ENCODE assay signal across 11 mouse cellular contexts in the genomic region with DNA sequence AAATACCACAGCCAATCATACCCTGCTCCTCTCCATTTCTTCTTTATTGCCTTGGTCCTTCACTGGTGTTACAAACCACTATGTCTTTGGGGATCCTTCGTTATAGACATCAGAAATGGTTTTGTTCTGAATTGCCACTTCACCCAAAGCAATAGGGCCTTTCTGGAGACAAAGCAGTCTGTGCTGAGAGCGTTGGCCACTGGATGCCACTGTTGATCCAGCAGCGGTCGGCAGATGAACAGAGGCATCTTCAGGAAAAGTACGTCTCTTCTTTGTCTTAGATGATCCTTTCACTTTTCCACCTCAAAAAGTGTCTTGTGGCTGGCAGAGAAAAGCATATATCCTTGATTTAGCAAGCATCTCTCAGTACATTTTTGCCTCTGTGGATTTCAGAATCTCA.
DNase-seq lines count a peak whose midpoint lies in the region; ATAC-seq and TF ChIP-seq lines count a peak whose summit lies in the region.
"Had no signal": no experiment of that assay in that cellular context is flagged by ENCODE, and none has a peak within 500 bp of the region (broad histone marks: within the 10 kb centered on the region; RNA-seq: fewer than 3 reads in every experiment).

No protein-coding gene starts in this region.

- intact Hi-C loops in left cerebral cortex, postnatal 10 days (cut with DNase I) = loop anchor here (10.0 kb wide), 1 partner anchor 234 kb away; the partner anchor contains the start of gene Aatf

- peaks cover 10% of the 10 kb centered on the region; the same call in 1 of the 2 replicates for H3K36me3 ChIP-seq in heart, postnatal 0 days (replicated peaks; ENCODE audit: control insufficient read depth, insufficient read depth, low read length)
- peaks cover 35% of the 10 kb centered on the region for H3K36me3 ChIP-seq in hindbrain, embryonic 14.5 days (replicated peaks; ENCODE audit: control insufficient read depth, insufficient read depth)
- peaks cover 13% of the 10 kb centered on the region for H3K36me3 ChIP-seq in neural tube, embryonic 15.5 days

- H3K4me2 ChIP-seq in heart, postnatal 0 days (ENCODE audit: low read depth, low read length) = no peak overlapping the region
- no peak overlapping the region for H3K4me2 ChIP-seq in hindbrain, embryonic 14.5 days (replicated peaks)
- no peak overlapping the region for H3K4me2 ChIP-seq in neural tube, embryonic 15.5 days
- H3K4me2 ChIP-seq: embryonic facial prominence, embryonic 12.5 days had no signal

- no peaks in the 10 kb centered on the region for H3K27me3 ChIP-seq in heart, postnatal 0 days (ENCODE audit: control insufficient read depth, insufficient read depth, low read length)
- no peaks in the 10 kb centered on the region for H3K27me3 ChIP-seq in hindbrain, embryonic 14.5 days (ENCODE audit: control insufficient read depth, insufficient read depth, low read length)
- no peaks in the 10 kb centered on the region for H3K27me3 ChIP-seq in neural tube, embryonic 15.5 days (replicated peaks)
- H3K27me3 ChIP-seq: embryonic facial prominence, embryonic 12.5 days had no signal

- H3K9me3 ChIP-seq in heart, postnatal 0 days (replicated peaks; ENCODE audit: control insufficient read depth, low read length) = no peaks in the 10 kb centered on the region
- no peaks in the 10 kb centered on the region for H3K9me3 ChIP-seq in hindbrain, embryonic 14.5 days (ENCODE audit: control insufficient read depth, low read length)
- H3K9me3 ChIP-seq in neural tube, embryonic 15.5 days (replicated peaks) = no peaks in the 10 kb centered on the region
- H3K9me3 ChIP-seq: embryonic facial prominence, embryonic 12.5 days had no signal

- WGBS in heart, postnatal 0 days = 72% methylated on average over 5 of the region's 5 CpGs
- 33% methylated on average over 5 of the region's 5 CpGs for WGBS in hindbrain, embryonic 14.5 days
- 45% methylated on average over 5 of the region's 5 CpGs for WGBS in neural tube, embryonic 15.5 days

- TF ChIP-seq EP300 in heart, postnatal 0 days (IDR thresholded peaks at IDR 0.05; ENCODE audit: low read depth) = no peak

- no peak for DNase-seq in heart, postnatal 0 days (ENCODE audit: low spot score)
- no peak for DNase-seq in heart, adult 9 months (ENCODE audit: low spot score in 2 of 2)
- peak; percentile 13 to 33 for DNase-seq in left cerebral cortex, postnatal 10 days (ENCODE audit: extremely low spot score in 1 of 2, low spot score in 2 of 2)
- no peak for DNase-seq in left cerebral cortex, adult 11 months (ENCODE audit: low spot score)
- DNase-seq in hindbrain, embryonic 14.5 days (ENCODE audit: low spot score) = peak; percentile 78
- no peak for DNase-seq in cerebellum, adult 9-10 months
- DNase-seq: gastrocnemius, adult 2 months; heart, postnatal 14 days; thymus, adult 2 months had no signal

- no peak overlapping the region for H3K27ac ChIP-seq in heart, postnatal 0 days (ENCODE audit: low read depth)
- peak overlapping the region; percentile 77 for H3K27ac ChIP-seq in hindbrain, embryonic 14.5 days
- peak overlapping the region; percentile 60 for H3K27ac ChIP-seq in neural tube, embryonic 15.5 days (replicated peaks)
- H3K27ac ChIP-seq: embryonic facial prominence, embryonic 12.5 days; gastrocnemius, adult 2 months had no signal

- no peak for ATAC-seq in heart, postnatal 0 days (ENCODE audit: insufficient read depth, low read depth)
- ATAC-seq in hindbrain, embryonic 14.5 days (ENCODE audit: low FRiP score) = no peak
- no peak for ATAC-seq in neural tube, embryonic 15.5 days (ENCODE audit: low FRiP score)

- TF ChIP-seq CTCF in heart, postnatal 0 days (IDR thresholded peaks at IDR 0.05; ENCODE audit: low read depth) = peak; percentile 45

- H3K4me1 ChIP-seq in heart, postnatal 0 days (ENCODE audit: control insufficient read depth, insufficient read depth) = peaks cover 5% of the 10 kb centered on the region
- H3K4me1 ChIP-seq in hindbrain, embryonic 14.5 days (replicated peaks; ENCODE audit: control insufficient read depth, insufficient read depth, low read length) = peaks cover 14% of the 10 kb centered on the region; the same call in 1 of the 2 replicates
- peaks cover 7% of the 10 kb centered on the region for H3K4me1 ChIP-seq in neural tube, embryonic 15.5 days
- H3K4me1 ChIP-seq: embryonic facial prominence, embryonic 12.5 days had no signal

- no peak overlapping the region for H3K4me3 ChIP-seq in heart, postnatal 0 days (ENCODE audit: low read depth, low read length)
- no peak overlapping the region for H3K4me3 ChIP-seq in hindbrain, embryonic 14.5 days (replicated peaks; ENCODE audit: low read length)
- H3K4me3 ChIP-seq in neural tube, embryonic 15.5 days (replicated peaks) = no peak overlapping the region
- H3K4me3 ChIP-seq: embryonic facial prominence, embryonic 12.5 days; gastrocnemius, adult 2 months had no signal

- H3K9ac ChIP-seq in heart, postnatal 0 days (replicated peaks; ENCODE audit: low read depth, low read length) = no peak overlapping the region
- H3K9ac ChIP-seq in hindbrain, embryonic 14.5 days = 0 out of 2 replicates have a peak overlapping the region, but pooled peaks have one; percentile 28
- no peak overlapping the region for H3K9ac ChIP-seq in neural tube, embryonic 15.5 days (replicated peaks)
- H3K9ac ChIP-seq: embryonic facial prominence, embryonic 12.5 days had no signal

Comparison
In these comparisons a context has a peak if more than half of its experiments do, and no peak if none do; other contexts are left out.
1. DNase-seq: peak in left cerebral cortex, postnatal 10 days (2 of 2) and hindbrain, embryonic 14.5 days (single experiment); none in heart, postnatal 0 days (single experiment), heart, adult 9 months (0 of 2), left cerebral cortex, adult 11 months (single experiment) and cerebellum, adult 9-10 months (single experiment).